Mouse (Mus musculus) CD4-positive helper T cell, adult 2 months (primary cell): Measurements from ENCODE around the gene Lhfp.

ENCODE experiments used
- DNase-seq: peaks from one replicate; pipeline ENCODE4 v3.0.0-alpha.2; 2012; ENCODE audit warnings: low read depth, missing footprints, low spot score

Lhfp gene

DNA sequence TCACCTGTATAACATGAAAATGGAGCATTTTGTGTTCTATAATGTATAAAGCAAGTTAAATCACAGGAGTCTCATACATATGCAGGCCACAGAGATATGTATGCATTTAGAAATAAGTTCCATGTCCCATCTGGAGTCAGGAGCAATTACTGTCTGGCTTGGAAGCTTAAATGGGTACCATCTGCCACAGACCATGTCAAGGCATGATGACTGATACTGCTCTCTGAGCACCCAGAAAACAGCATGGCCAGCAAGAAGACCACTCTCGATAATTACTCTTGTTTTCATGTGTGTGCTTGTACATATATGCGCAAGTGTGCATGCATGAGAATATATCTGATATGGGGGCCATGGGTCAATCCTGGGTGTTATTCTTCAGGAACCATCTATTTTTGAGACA, 269.3 kb downstream of the Lhfp start:
- no peak for DNase-seq
